Mouse (Mus musculus) myocyte (in vitro differentiated cells): ENCODE measurements around the gene S100a6.

Experiments
- E2F4 ChIP-seq: IDR thresholded peaks from one replicate; pipeline ENCODE4 v1.6.1; 2011; ENCODE audit warnings: mild to moderate bottlenecking, control low read depth, moderate library complexity; ENCODE audit not compliant: insufficient read depth
- MAX ChIP-seq: IDR thresholded peaks from one replicate; pipeline ENCODE4 v1.6.1; 2011; ENCODE audit warnings: low read depth, mild to moderate bottlenecking, control low read depth
- MYOD1 ChIP-seq, 3 experiments: IDR thresholded peaks; one replicate each; pipeline ENCODE4 v1.6.1; 2011; ENCODE audit warnings: control low read depth in 2 of 3, low read depth in 2 of 3, mild to moderate bottlenecking in 2 of 3, moderate library complexity in 1 of 3; ENCODE audit not compliant: insufficient read length in 2 of 3, control insufficient read depth in 1 of 3
- MYOG ChIP-seq, 3 experiments: IDR thresholded peaks; one replicate each; pipeline ENCODE4 v1.6.1; 2011; ENCODE audit warnings: control low read depth in 2 of 3, low read depth in 2 of 3, mild to moderate bottlenecking in 2 of 3; ENCODE audit not compliant: insufficient read length in 2 of 3, control insufficient read depth in 1 of 3, insufficient read depth in 1 of 3
- POLR2A ChIP-seq: IDR thresholded peaks from one replicate; pipeline ENCODE4 v1.6.1; 2011; ENCODE audit warnings: low read depth, mild to moderate bottlenecking, control low read depth, moderate library complexity; ENCODE audit not compliant: insufficient read length
- POLR2AphosphoS2 ChIP-seq: IDR thresholded peaks from one replicate; pipeline ENCODE4 v1.6.1; 2011; ENCODE audit warnings: low read depth, control low read depth; ENCODE audit not compliant: insufficient read length
- TCF12 ChIP-seq: IDR thresholded peaks from one replicate; pipeline ENCODE4 v1.6.1; 2011; ENCODE audit warnings: mild to moderate bottlenecking, control low read depth; ENCODE audit not compliant: poor library complexity, insufficient read depth, severe bottlenecking

DNA sequence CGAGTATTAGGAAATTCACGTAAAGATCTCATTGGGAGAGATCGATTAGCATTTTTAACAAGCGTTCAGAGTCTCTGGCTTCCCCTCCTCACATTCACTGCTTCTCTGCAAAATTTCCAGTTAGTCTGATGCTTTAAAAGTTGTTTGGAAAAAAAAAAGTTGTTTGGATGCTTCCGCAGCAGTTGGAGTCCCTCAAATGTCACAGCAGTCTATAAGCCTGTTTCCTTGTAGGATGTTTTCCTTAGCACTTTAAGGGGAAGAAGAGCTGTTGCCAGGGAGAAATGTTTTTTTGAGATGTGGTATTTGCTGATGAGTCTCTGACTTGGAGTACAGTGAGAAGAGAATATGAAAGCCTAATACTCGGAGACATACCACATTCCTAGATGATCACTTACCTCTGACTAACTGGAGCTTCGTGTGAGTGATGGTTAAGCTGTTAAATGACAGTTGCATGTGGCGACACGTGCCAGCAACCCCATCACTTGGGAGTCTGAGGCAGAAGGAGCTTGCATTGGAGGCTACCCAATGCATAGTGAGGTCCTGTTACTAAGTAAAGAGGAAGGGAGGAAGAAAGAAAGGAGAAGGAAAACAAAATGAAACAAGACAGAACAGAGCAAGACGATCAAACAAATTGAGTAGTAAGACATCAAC is 36.2 kb upstream of the S100a6 start:
- no peak for TF ChIP-seq POLR2A
- TF ChIP-seq E2F4 = no peak
- no peak for TF ChIP-seq MYOG (IDR thresholded peaks at IDR 0.05; ENCODE audit: control insufficient read depth in 1 of 3, insufficient read depth in 1 of 3, insufficient read length in 2 of 3, low read depth in 2 of 3)
- no peak for TF ChIP-seq MAX
- no peak for TF ChIP-seq TCF12
- no peak for TF ChIP-seq POLR2AphosphoS2
- TF ChIP-seq MYOD1 (IDR thresholded peaks at IDR 0.05; ENCODE audit: control insufficient read depth in 1 of 3, insufficient read length in 2 of 3, low read depth in 2 of 3) = no peak
